Mouse (Mus musculus): ENCODE measurements at regions not wholly inside any gene's neighbourhood (a gene's known extent, or its start where the extent isn't known, plus 50 kb on each side); places are given as distances from the start of the nearest gene placed in this dataset.

DNA sequence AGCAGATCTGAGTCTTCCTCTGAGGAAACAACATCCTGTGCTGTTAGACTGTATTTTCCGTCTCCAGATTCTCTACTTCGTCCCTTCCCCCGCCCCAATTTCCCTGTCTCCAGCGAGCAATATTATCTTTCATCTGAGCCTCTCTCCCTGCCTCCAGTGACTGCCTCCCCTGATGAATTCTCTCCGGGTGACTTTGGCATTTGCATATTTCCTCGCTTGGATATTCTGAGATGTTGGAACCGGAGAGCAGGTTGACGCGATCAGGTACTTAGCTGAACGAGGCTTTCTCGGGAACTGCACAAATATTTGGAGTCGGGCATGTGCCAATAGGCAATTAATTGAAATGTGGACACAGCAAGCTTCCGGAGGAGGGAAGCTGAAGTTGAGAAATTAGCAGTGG is 323.8 kb upstream of the 4930535I16Rik start:
- DNase-seq (ENCODE audit: low spot score): no peak

DNA sequence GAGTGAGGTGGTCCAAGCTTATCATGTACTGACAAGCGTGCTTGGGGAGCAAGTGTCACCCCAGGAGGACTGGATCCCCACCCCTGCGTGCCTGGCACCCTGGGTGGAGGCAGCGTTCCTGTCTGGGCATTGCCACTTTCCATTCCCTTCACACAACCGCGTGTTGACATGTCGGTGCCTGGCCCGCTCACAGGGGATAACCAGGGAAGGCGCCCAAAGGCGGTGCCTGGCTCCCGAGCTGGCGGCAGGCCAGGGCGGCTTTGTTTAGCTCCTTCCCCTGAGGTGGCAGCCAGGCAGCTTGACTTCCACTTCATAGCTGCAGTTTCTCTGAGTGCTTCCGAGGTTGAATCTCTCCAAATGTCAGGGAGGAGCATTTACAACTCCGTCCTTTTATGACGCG is 318.7 kb upstream of the 4930535I16Rik start:
- no peak for DNase-seq (ENCODE audit: low spot score)

DNA sequence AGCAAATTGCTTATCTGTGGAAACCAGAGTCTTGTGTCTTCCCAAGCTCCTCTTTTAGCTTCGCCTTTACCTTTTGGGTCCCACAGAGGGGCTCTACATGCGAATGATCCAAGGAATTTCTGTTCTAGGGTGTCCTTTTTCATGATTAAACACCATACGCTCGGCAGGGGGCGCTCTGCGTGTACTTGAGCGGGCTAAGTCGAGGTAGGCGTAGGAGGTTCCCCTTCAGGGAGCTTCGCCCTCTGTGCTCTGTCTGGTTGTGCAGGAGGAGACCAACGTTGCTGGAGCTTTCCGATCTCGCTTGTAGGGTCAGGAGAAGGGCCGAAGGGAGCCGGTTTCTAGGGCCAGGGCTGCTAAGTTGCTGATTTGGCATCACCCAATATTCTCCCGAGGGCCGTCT is 310.7 kb upstream of the 4930535I16Rik start:
- peak; percentile 26 for DNase-seq (ENCODE audit: low spot score)

DNA sequence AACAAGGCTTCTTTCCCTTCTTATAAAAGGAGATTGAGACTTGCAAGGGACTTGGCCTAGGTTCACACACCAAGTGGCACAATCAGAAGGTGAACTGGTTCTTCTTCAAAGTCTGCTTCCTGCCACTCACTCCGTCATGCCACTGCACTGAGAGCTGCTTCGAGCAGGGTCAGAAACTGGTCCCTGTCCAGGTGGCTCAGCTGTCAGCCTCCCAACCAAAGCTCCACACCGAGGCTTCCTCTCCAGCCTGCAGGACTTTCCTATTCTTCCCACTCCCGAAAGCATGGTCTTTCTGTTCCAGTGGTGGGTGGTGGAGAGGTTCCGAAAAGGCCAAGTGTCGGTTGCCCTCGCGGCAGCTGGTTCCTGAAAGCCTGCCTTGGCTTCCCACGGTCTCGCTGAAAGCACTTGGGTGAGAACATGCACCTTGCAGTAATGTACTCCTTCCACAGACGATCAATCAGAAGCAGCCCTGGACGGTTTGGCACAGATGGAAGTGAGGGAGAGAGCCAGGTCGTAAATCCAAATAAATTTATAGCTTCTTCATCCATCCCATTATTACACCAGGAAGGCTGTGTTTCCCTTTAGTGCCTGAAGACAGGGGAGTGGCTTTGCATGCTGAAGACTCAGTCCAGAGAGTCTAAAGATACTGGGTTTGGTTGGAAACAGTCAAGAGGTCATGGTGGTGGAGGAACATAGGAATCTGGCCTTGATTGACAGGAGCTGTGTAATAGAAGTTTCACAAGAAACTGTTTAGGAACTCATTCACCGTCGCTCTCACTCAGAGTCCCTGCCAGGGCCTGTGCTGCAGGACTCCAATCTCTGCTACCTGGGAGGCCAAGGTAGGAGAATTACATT is 306.1 kb upstream of the 4930535I16Rik start:
- no peak for DNase-seq (ENCODE audit: low spot score)

DNA sequence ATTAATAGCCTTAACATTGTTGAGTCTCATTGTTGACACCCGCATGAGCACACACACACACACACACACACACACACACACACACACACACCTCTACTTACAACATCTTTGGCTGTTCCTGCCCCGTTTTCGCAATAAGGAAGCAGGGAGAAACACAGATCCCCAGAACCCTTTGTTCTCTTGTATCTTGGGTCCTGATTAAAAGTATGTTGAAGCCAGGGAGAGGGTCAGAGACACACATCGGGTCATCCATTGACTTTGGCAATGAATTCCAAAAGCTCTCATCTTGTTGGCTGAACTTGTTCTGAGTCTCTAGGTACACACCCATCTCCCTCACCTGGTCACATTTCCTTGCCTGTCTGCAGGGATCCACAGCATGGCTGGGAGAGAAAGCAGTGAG is 303.9 kb upstream of the 4930535I16Rik start:
- DNase-seq (ENCODE audit: low spot score): no peak

DNA sequence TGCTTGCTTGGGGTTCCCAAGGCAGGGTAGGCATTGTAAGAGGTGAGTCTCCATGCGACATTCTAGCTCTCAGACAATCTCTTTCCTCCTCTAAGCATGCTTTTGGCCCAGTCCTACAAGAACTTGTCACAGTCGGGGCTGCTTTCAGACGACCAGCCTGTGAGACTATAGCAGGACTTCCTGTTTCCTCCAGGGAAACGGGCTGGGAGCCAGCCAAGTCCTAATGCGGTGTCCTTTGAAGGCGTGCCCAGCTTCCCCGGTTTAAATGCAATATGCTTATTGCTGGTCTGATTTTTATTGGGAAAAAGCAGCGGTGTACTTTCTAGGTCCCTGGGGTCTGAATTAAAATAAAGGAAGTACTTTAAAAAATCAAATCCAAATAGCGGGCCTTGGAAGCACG is 299.4 kb upstream of the 4930535I16Rik start:
- no peak for DNase-seq (ENCODE audit: low spot score)

DNA sequence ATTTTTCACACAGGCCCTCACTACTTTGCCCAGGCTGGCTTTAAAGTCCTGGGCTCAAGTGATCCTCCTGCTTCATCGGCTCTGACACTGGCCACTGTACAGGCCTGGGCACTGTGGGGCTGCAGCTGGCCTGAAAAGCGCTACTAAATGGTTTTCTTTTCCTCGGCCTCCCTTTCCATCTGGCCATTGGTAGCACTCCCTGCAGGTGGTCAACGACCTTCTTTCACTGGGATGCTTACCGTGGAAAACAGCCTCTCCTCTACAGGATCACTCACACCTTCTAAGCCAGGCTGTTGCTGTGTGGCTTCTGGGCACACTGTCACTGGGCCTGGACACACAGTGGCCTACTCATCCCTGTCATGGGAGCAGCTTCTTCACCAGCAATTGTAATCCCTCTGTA is 298.5 kb upstream of the 4930535I16Rik start:
- DNase-seq (ENCODE audit: low spot score): no peak

DNA sequence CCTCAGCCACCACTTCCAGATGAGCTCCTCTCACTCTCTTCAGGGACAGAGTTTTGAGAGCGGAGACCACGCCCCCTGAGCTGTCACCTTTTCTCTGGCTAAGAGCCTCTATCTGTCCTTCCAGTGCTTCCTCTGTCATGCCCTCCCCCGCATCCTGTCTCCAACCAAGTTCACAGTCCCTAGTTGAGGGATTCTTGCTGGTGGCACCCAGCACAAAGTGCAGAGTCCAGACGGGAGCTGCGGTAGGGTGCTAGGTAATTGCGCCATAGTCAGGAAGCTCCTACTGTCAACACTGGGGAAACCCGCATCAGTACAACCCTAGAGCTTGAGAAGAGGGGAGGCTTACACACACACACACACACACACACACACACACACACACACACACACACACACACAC is 297.3 kb upstream of the 4930535I16Rik start:
- DNase-seq (ENCODE audit: low spot score): no peak

DNA sequence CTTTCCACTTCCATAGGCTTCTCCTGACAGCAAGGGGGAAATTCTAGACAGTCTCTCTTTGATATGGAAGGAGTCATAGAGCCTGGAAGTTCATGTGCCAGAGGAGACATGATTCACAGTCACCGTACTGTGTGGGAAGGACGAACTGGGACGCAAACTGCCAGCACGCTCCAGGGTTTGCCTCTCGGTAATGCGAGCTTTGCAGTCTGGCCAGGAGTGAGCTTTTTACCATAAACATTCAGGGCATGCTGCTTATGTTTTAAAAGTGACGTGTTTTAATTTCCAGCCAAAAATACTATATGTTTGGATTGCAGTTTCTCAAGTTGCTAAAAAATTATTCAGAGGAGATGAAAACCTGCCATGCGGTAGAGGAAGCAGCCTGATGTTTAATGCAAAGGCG is 292.3 kb upstream of the 4930535I16Rik start:
- no peak for DNase-seq (ENCODE audit: low spot score)

DNA sequence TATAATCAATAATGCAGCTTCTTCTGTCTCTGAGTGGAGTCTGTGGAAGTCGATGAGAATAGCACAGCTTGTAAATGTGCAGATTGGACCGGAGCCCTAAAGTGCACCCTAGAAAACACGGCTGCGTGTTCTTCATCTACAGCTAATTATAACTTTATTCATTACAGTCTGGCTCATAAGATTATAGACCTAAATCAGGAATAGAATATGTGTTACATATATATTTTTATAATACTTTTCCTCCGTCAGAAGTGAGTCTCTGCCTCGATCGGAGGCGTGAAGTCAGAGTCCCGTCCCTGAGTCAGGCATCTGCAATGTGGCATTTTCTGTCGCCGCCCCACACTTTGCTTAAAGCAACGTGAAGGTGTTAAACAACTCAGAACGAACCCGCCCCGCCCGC is 288.7 kb upstream of the 4930535I16Rik start:
- DNase-seq (ENCODE audit: low spot score): no peak

DNA sequence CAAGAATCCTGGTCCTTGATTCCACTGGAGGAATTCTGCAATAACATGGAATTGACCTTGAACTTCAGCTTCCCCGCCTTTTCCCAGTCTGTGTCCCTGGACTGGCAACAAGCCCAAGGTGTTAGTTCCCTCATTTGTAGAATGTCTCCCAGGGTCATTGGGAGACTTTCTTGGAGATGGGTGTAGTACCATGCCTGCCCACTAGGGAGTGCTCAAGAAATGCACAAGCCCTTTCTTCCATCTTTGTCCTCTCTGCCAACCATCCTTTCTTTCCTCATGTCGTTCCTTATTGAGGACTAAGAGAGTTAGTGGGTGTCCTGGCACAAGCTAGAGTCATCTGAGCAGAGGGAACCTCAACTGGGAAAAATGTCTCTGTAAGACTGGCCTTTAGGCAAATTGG is 285.9 kb upstream of the 4930535I16Rik start:
- DNase-seq (ENCODE audit: low spot score): peak; percentile 10

DNA sequence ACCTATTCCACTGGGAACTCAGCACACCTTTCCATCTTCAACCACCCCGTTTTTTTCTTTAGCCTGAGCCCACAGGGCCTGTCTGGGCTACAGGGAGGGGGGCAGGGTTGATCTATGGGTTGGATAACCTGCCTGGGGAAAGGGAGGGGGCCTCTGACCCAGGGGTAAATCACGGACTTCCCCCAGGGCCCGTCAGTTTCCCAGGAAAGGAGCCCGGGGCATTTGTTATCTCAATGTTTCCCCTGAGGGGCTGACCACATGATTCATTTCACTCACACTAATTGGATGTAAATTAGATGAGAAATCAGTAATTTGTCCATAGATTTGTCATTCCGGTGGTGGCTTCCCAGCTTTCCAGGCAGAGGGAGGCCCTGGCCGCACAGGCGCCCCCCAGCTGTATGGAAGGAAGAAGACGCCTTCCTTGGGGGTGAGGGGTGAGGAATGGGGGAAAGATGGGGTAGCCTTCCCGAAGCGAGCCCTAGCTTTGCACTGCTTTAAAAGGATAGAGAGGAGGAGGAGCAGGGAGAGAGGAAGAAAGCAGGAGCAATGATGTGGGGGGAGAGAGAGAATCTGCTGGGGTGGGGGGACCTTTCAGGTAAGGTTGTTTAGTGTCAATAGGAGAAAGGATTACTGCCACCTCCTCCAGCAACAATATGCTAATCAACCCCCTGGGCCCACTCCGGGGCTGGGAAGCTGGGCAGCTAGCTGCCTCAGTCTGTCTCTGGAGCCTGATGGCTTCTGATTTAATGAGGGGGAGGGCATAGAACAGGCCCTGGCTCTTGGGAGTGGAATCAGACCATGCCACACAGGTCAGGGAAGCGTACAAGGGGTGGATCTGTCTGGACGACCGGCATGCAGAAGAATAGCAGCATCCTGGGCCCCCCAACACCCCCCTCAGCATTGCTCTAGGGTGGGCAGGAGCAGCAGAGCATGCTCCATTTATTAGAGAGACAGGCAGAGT is 282.3 kb upstream of the 4930535I16Rik start:
- DNase-seq (ENCODE audit: low spot score): no peak

DNA sequence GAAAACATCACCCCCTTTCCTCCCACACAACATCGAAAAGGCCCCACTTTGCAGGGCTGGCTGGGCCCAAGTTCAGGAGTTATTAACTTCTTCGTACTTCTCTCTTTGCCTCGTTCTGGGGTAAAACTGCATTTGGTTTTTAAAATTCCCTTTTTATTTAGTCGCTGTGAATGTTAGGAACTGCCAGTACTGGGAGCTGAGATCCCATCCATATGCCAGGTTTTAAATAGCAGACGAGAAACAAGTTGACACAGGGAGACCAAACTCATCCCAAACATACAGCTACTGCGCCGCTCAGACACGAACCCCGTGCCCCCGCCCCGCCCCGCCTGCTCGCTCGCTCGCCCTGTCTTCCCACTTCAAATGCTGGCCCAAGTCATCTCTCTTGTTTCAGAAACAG is 281.0 kb upstream of the 4930535I16Rik start:
- no peak for DNase-seq (ENCODE audit: low spot score)

DNA sequence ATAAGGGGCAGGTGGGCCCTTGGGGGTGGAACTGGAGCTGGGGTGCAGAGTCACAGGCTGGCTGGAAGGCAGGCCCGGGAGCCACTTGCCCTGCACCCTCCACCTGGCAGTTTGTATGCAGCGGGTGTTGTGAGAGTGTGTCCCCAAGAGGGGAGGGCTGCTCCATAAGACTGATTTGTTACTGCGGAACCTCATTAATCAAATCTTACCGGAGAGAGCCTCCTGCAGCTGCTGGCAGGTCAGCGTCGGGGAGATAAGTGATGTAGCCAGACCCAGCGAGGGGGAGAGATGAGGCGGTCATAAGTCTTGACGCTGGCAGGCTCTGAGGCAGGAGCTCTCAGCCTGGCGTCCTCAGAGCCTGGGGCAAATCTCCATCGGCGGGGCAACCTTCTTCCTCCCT is 278.9 kb upstream of the 4930535I16Rik start:
- no peak for DNase-seq (ENCODE audit: low spot score)

DNA sequence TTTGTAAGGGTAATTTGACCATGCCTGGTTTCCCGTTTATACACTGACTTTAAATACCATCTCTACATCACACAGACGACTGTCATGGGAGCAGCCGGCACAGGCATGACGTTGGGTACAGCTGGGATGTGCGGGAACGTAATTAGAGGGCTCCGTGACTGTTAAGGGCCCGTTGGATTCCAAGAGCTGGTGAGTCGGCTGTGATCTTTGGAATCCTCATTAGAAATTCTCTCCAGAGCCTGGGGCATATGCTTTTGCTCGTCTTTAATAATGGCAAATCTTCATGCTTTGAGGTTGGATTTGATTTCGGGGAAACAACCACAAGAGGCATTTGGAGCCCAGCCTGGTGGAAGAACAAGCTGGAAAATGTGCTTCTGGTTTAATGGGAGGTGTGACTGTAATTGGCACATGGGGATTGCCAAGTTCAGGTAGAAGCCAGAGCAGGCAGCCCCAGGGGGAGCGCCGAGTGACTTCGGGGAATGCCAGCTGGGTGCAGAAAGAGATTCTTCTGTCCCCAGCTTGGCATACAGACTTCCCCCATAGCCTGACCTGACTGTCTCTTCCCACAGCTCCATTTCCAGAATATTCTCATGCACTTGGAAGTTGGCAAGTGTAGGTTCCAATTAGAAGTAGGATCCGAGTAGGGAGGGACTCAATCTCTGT is 275.4 kb upstream of the 4930535I16Rik start:
- no peak for DNase-seq (ENCODE audit: low spot score)

DNA sequence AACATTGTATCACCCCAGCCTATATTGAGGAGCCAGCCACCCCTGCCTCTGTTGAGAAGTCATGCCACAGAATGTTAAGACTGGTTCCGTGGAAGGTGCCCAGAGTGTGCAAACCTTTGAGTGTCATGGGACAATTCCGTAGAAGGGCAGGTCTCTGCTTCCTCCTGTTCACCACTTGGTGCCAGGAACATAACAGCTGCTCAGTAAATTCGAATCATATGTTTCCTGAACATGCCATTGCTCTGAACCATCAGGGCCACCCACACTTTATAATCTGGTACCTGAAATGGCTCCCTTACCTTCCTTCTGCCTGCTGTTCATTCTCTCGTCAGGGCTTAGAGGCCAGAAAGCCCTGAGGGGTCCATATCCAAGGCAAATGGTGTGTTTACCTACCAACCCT is 273.0 kb upstream of the 4930535I16Rik start:
- no peak for DNase-seq (ENCODE audit: low spot score)

DNA sequence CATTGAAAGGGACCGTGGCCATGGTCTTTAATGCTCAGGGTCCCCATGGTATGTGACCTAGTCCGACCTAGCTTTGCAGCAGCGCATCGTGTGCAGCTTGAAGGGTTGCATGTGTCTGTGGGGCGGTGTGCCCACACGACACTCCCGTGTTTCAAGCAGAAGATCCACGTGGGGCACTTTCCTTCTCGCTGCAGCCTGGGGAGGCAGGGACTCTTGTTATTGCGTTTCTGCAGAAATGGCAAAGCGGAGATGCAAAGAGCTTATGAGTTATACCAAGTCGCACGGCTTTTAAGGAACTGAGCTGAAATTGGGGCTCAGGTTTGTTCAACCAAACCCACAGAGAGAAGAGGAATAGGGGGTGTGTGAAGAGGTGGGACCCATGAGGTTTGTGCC is 272.2 kb upstream of the 4930535I16Rik start:
- DNase-seq (ENCODE audit: low spot score): no peak

DNA sequence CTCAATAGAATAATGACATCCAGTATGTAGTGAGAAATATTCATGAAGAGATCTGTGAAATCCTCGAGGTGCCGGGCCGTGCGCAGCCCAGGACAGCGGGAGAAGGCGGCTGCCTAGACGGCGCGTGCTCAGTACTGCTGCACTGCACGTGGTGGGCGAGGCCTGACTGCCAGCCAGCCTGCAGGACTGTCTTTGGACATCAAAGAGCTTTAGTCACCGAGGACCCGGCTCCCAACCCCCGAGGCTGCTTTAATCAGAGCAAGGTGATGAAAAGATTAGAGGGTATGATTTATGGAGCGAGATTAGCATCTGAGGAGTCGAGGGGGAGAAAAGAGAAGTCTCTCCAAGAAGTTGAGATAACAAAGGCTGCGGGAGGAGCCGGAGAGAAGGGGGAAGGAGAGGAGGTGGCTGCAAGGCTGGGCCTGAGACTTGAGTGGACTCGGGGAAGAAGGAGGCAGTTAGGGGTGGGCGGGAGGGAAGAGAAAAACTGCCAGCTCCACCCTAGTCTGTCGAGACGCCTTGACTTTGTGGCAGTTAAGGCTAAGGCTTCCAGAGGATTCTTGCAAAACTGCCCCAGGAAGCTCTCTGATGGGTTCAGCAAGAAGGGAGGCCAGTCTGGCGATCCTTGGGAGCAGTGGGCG is 271.6 kb upstream of the 4930535I16Rik start:
- DNase-seq (ENCODE audit: low spot score): no peak

DNA sequence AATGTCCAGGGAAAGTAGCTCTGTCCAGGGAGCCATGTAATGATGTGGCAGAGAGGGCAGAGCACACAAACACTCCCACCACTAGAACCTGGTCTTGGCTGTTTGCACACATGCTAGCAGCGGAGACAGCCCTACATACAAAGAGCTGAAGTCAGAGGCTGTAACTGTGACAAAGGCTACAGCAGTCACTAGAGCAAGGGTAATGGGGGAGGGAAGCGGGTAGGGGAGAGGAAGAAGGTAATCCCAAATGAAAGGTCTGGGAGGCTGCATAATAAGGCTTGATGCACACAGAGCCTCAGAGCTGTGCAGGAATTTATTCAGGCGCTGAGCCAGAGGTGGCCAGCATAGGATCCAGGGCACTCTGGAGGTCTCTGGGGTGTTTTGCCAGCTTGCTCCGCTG is 269.3 kb upstream of the 4930535I16Rik start:
- DNase-seq (ENCODE audit: low spot score): no peak

DNA sequence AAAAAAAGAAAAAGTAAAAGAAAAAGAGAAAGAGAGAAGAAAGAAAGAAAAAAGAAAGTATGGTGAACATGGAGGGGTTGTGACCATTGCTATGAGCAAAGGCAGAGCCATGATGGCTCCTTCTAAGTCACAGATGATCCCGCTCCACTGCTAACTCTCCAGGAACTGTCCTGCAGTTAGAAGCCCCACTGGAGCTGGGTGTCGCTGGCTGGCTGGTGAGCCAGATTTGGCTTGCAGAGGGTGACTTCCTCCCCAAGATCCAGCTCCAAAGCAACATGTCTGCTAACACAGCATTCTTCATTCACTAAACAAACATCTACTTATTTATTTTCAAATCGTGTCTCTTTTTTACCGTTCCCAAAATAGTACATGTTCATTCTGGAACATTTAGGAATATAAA is 263.5 kb upstream of the 4930535I16Rik start:
- no peak for DNase-seq (ENCODE audit: low spot score)

DNA sequence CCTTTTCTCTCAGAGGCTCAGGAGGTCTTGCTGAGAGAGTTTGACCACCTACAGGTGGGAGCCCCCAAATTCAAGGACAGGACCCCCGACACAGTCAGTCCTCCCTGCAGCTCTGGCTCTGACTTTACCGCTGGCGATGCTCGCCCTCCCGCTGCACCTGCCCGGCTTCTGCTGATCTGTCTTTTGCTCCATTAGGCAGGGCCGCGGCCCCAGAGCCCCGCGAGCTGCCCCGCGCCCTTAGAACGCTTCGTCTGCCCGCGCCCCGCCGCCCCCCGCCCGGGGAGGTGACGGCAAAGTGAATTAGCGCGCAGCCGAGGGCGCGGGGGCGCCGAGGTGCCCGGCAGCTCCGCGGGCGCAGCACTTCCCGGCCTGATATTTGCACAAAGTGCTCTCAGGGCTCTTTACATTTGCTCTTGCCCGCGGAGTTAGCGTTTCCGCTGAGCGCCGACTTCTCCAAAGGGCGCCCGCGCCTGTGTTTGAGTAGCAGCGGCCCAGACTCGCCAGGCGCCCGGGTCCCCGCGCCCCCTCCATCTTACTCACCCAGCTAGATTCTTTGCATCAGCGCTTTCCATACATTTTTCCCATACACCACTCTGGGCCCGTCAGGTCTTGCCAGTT is 260.7 kb upstream of the 4930535I16Rik start:
- no peak for DNase-seq (ENCODE audit: low spot score)

DNA sequence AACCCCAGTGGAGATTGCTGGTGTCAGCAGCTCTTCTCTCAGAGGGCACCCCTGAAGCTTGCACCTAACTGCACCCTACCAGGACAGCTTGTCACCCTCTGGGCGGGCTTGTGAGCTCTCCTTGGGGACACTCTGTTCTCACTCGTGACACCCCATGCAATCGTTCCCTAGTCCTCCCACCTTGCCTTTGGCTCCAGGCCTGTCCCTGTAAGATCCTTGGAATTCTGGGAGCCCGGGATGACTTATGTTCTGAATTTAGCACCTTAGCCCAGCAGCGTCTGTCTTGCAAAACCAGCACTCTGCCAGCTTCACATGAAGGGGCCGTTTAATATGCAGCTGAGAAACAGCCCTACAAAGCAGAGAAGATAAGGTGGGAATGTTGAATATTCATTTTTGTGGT is 257.7 kb upstream of the 4930535I16Rik start:
- DNase-seq (ENCODE audit: low spot score): no peak

Data from c-Kit-positive CD71-positive TER-119-positive erythroid progenitor cells, embryonic 14.5 days (primary cell).